Mouse (Mus musculus) CD4-positive, CD25-positive, alpha-beta regulatory T cell, adult 2 months (primary cell): Measurements from ENCODE around the gene Bcl2l12.

ENCODE experiments used
- DNase-seq: peaks from one replicate; pipeline ENCODE4 v3.0.0-alpha.2; 2012; ENCODE audit warnings: low read depth, low spot score

The Bcl2l12 gene

GRCm38 (mm10) chr7:44998501-44998955, at the start of gene Bcl2l12:
Bcl2l12 (minus strand) TSS chr7:44998712.
- DNase-seq, result peak; percentile 40

GRCm38 (mm10) chr7:45047491-45047890, 49.0 kb upstream of the Bcl2l12 start:
- no peak for DNase-seq

- no peak for DNase-seq
Observed at GRCm38 (mm10) chr7:45046853-45047350, 48.4 kb upstream of the Bcl2l12 start.

- no peak for DNase-seq
Observed at GRCm38 (mm10) chr7:45045741-45046140, 47.2 kb upstream of the Bcl2l12 start.

GRCm38 (mm10) chr7:45043307-45043706, 44.8 kb upstream of the Bcl2l12 start:
- DNase-seq, result no peak

- no peak for DNase-seq
Observed at GRCm38 (mm10) chr7:45040851-45041250, 42.3 kb upstream of the Bcl2l12 start.

GRCm38 (mm10) chr7:45038411-45038810, 39.9 kb upstream of the Bcl2l12 start:
- no peak for DNase-seq

GRCm38 (mm10) chr7:45037720-45038361, 39.3 kb upstream of the Bcl2l12 start:
- peak; percentile 82 for DNase-seq

- DNase-seq, result no peak
Observed at GRCm38 (mm10) chr7:45036702-45037101, 38.2 kb upstream of the Bcl2l12 start.

GRCm38 (mm10) chr7:45035631-45036030, 37.1 kb upstream of the Bcl2l12 start:
- no peak for DNase-seq

- no peak for DNase-seq
Observed at GRCm38 (mm10) chr7:45033722-45034359, 35.3 kb upstream of the Bcl2l12 start.

- no peak for DNase-seq
Observed at GRCm38 (mm10) chr7:45030857-45031256, 32.3 kb upstream of the Bcl2l12 start.

GRCm38 (mm10) chr7:45029995-45030394, 31.5 kb upstream of the Bcl2l12 start:
- no peak for DNase-seq

- DNase-seq, result no peak
Observed at GRCm38 (mm10) chr7:45028351-45028750, 29.8 kb upstream of the Bcl2l12 start.

GRCm38 (mm10) chr7:45027761-45028160, 29.2 kb upstream of the Bcl2l12 start:
- no peak for DNase-seq

GRCm38 (mm10) chr7:45026256-45026655, 27.7 kb upstream of the Bcl2l12 start:
- no peak for DNase-seq

- no peak for DNase-seq
Observed at GRCm38 (mm10) chr7:45025601-45026220, 27.2 kb upstream of the Bcl2l12 start.

- no peak for DNase-seq
Observed at GRCm38 (mm10) chr7:45024281-45025248, 26.1 kb upstream of the Bcl2l12 start.

- DNase-seq, result peak; percentile 59
Observed at GRCm38 (mm10) chr7:45023711-45024110, 25.2 kb upstream of the Bcl2l12 start.

- DNase-seq, result no peak
Observed at GRCm38 (mm10) chr7:45020225-45020624, 21.7 kb upstream of the Bcl2l12 start.

GRCm38 (mm10) chr7:45019031-45019571, 20.6 kb upstream of the Bcl2l12 start:
- DNase-seq, result peak; percentile 21
